Mouse (Mus musculus) colon, adult 2 months (tissue): ENCODE data around the gene Hcfc1. TPM values are rescaled to one million over a fixed set of nuclear protein-coding genes. Genes with fewer than 3 reads are reported as not detected.

Experiments used
- polyA plus RNA-seq: library from polyadenylated mRNA; depleted of rRNA; stranded (reverse); fragments of >200 nt; gene quantifications from 2 replicates; pipeline ENCODE4 v1.2.3, GENCODE M21; 2012; rRNA removed

Hcfc1 gene
- 59.4 and 73.4 TPM in 2 replicates for polyA plus RNA-seq

GRCm38 (mm10) chrX:73966248-73967176, at the start of gene Hcfc1:
Gene Hcfc1, minus strand, starts transcription at chrX:73966357.

GRCm38 (mm10) chrX:73930402-73931062, 35.6 kb downstream of the Hcfc1 start, which contains the start of gene Renbp:
Gene Renbp, minus strand, starts transcription at chrX:73930850.

GRCm38 (mm10) chrX:73921823-73922549, 44.2 kb downstream of the Hcfc1 start, which contains the start of the genes Arhgap4 and Naa10:
Gene Arhgap4, minus strand, starts transcription at chrX:73921870.
Gene Naa10, minus strand, starts transcription at chrX:73921944.

GRCm38 (mm10) chrX:73895719-73896118, 70.4 kb downstream of the Hcfc1 start, which contains the start of gene L1cam:
Gene L1cam, minus strand, starts transcription at chrX:73896105.

Other genes with a start within 250 kb of the Hcfc1 start
- gene Abcd1, start 249.8 kb downstream of the Hcfc1 start, polyA plus RNA-seq, result 34.5 and 35.6 TPM in 2 replicates
- gene Plxnb3, start 209.3 kb downstream of the Hcfc1 start, polyA plus RNA-seq, result 1.2 TPM in 2 replicates
- 8.0 and 8.7 TPM in 2 replicates for gene Srpk3, start 192.0 kb downstream of the Hcfc1 start, polyA plus RNA-seq
- gene Idh3g, start 179.5 kb downstream of the Hcfc1 start, polyA plus RNA-seq, result 200 and 216 TPM in 2 replicates
- 280 and 324 TPM in 2 replicates for gene Ssr4, start 179.3 kb downstream of the Hcfc1 start, polyA plus RNA-seq
- 2.6 and 2.7 TPM in 2 replicates for gene Pdzd4, start 141.4 kb downstream of the Hcfc1 start, polyA plus RNA-seq
- gene Avpr2, start 74.3 kb downstream of the Hcfc1 start, polyA plus RNA-seq, result 0.15 and 0.19 TPM in 2 replicates
- gene L1cam, start 70.3 kb downstream of the Hcfc1 start, polyA plus RNA-seq, result 36.2 and 46.4 TPM in 2 replicates
- 15.2 and 16.6 TPM in 2 replicates for gene Arhgap4, start 44.5 kb downstream of the Hcfc1 start, polyA plus RNA-seq
- gene Naa10, start 44.4 kb downstream of the Hcfc1 start, polyA plus RNA-seq, result 49.4 and 57.1 TPM in 2 replicates
- 5.4 TPM in 2 replicates for gene Renbp, start 35.5 kb downstream of the Hcfc1 start, polyA plus RNA-seq
- 168 and 173 TPM in 2 replicates for gene Irak1, start 57.6 kb upstream of the Hcfc1 start, polyA plus RNA-seq
- not detected in 2 replicates for gene Opn1mw, start 161.1 kb upstream of the Hcfc1 start, polyA plus RNA-seq
- gene Mecp2, start 169.0 kb upstream of the Hcfc1 start, polyA plus RNA-seq, result 3.6 and 3.7 TPM in 2 replicates
- not detected in 2 replicates for gene Tex28, start 201.5 kb upstream of the Hcfc1 start, polyA plus RNA-seq
- gene Tktl1, start 210.9 kb upstream of the Hcfc1 start, polyA plus RNA-seq, result not detected in 2 replicates